Mouse (Mus musculus): ENCODE results near the gene Zfp867. TPM values are rescaled to one million over a fixed set of nuclear protein-coding genes. Genes with fewer than 3 reads are reported as not detected.

Zfp867 gene
- polyA plus RNA-seq, 1 experiment from 2014 or later = 6.0 TPM

DNA sequence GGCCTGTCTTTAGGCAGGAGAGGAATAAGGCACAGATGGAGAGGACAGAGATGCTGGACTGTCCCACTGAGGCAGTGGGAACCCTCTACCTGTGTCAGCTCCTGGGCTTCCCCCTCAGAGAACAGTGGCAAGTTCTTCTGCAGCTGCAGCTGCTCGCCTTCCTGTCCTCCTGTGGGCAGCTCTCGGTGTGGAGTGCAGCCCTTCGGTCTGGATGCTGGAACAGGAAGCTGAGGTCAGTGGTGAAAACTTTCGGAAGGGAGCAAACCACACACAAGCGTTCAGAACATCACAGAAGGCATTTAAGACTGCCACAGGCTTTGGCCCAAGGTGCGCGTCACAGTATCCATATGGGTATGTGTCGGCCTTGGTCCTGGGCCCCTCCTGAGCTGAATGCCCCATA lies 50.8 kb downstream of the Zfp867 start:
- peaks cover 25% of the 10 kb centered on the region; the same call in 1 of the 2 replicates for H3K36me3 ChIP-seq

DNA sequence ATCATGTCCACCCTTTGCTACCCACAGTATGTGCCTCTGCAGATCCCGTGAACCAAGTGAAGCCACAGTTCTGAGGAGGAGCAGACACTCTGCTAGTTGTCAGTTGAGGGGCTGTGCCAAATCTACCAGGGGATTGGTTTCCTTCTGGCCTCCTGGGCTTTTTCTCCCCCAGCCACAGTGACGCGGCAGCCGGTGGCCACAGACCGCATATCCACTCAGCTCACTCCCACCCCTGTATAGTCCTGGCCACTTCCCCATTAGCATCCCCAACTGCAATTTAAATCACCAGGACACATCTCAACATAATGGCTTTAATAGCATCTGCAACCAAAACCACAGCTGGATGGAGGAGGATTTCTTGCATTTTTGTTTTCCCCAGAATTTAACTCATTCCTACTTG lies 53.6 kb downstream of the Zfp867 start:
- peaks cover 19% of the 10 kb centered on the region; the same call in 1 of the 2 replicates for H3K36me3 ChIP-seq
- no peak for ATAC-seq (ENCODE audit: insufficient read depth, low FRiP score, low read depth)
- no peak overlapping the region for H3K27ac ChIP-seq
- H3K9me3 ChIP-seq = no peaks in the 10 kb centered on the region
- H3K4me2 ChIP-seq = no peak overlapping the region
- WGBS = 65% methylated on average over 5 of the region's 5 CpGs
- no peaks in the 10 kb centered on the region for H3K27me3 ChIP-seq (replicated peaks)
- H3K9ac ChIP-seq = no peak overlapping the region
- H3K4me1 ChIP-seq = no peaks in the 10 kb centered on the region
- no peak overlapping the region for H3K4me3 ChIP-seq (replicated peaks)

More for the DNA sequence above, 50.8 kb downstream of the Zfp867 start:
- no peaks in the 10 kb centered on the region for H3K4me1 ChIP-seq
- no peak for ATAC-seq (ENCODE audit: insufficient read depth, low FRiP score, low read depth)
- no peaks in the 10 kb centered on the region for H3K27me3 ChIP-seq (replicated peaks)
- H3K9me3 ChIP-seq = no peaks in the 10 kb centered on the region
- H3K4me2 ChIP-seq = no peak overlapping the region
- 78% methylated on average over 8 of the region's 8 CpGs for WGBS
- no peak overlapping the region for H3K9ac ChIP-seq
- no peak overlapping the region for H3K27ac ChIP-seq
- H3K4me3 ChIP-seq (replicated peaks) = no peak overlapping the region

DNA sequence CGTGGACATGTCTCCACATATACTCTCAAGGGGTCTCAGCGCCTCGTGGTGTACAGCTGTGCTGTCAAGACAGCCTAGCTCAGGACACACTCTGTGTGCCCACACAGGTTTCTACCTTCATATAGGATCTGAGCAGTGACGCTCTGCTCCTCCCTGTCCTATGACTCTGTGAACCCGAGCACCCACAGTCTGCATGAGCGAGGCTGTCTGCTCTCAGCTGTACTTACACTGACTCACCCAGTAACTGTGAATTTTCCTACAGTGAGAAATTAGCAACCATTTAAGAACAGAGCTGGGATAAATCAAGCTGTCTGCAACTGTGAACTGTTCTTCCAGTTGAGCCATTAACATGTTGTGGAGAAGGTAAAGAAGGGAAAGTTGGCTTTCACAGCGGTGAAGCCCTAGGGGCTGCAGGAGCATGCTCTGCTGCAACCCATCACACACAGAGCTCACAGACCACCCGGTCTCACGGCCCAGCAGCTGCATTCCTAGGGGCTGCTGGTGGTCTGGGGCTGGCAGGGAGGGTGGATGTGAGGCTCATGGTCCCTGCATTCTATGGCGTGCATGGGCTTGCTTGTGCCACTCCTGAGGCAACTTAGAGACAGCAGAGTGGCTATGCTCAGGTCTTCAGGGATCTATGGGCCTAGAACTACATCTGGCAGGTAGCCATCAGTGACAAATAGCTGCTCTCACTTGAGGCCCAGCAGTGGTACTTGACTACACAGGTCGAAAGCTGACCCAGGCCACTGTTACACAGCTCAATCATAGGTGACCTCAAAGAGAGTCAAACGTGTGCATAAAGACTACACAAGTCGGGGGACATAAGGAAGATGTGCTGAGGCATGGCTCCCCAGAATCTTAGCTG lies 59.0 kb downstream of the Zfp867 start:
- Histone ChIP-seq H3K36me3 (no peaks in the 10 kb centered on the region), H3K27me3 (replicated peaks) (no peaks in the 10 kb centered on the region), H3K9ac (no peak overlapping the region), H3K4me1 (peaks cover 19% of the 10 kb centered on the region), H3K27ac (peak overlapping the region; percentile 26; the same call in 1 of the 2 replicates), H3K4me3 (replicated peaks) (no peak overlapping the region), H3K4me2 (no peak overlapping the region), H3K9me3 (no peaks in the 10 kb centered on the region)
- no peak for ATAC-seq (ENCODE audit: insufficient read depth, low FRiP score, low read depth)
- WGBS = 72% methylated on average over 13 of the region's 13 CpGs

DNA sequence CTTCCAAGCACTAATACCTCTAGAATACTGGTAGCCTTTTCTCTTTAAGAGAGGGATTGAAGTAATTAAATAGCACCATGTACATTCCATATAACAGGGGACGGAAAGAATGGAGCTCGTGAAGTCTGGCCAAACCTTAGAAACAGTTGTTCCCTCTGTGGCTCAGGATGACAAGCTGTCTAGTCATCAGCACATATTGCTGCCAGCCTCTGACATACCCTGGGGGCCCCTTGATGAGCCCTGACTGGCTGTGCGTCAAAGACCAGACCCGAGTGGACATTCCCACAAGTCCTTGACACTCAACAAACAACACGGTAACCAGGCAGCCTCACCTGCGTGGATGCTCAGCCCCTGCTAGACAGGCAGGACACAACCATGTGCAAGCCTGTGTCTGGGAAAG lies 60.2 kb downstream of the Zfp867 start:
- Histone ChIP-seq H3K4me3 (replicated peaks) (no peak overlapping the region), H3K4me2 (no peak overlapping the region), H3K27me3 (replicated peaks) (no peaks in the 10 kb centered on the region), H3K9ac (no peak overlapping the region), H3K27ac (no peak overlapping the region), H3K4me1 (peaks cover 19% of the 10 kb centered on the region), H3K9me3 (no peaks in the 10 kb centered on the region), H3K36me3 (no peaks in the 10 kb centered on the region)
- ATAC-seq (ENCODE audit: insufficient read depth, low FRiP score, low read depth) = no peak
- 75% methylated on average over 6 of the region's 6 CpGs for WGBS

Other genes with a start within 250 kb of the Zfp867 start
- 666 and 701 TPM in 2 replicates for gene Arf1, start 244.2 kb downstream of the Zfp867 start, polyA plus RNA-seq (2015; fragmentation: Nextera tagmentation; extraction: Ambion mirVana)
- 0.15 and 0.23 TPM in 2 replicates for gene Wnt3a, start 181.7 kb downstream of the Zfp867 start, polyA plus RNA-seq (2015; fragmentation: Nextera tagmentation; extraction: Ambion mirVana)
- 4.9 and 5.3 TPM in 2 replicates for gene Wnt9a, start 165.5 kb downstream of the Zfp867 start, polyA plus RNA-seq (2015; fragmentation: Nextera tagmentation; extraction: Ambion mirVana)
- 0.10 TPM in 1 of 2 replicates, not detected in the other for gene Prss38, start 96.8 kb downstream of the Zfp867 start, polyA plus RNA-seq (2015; fragmentation: Nextera tagmentation; extraction: Ambion mirVana)
- 10.5 and 11.0 TPM in 2 replicates for gene Jmjd4, start 22.4 kb downstream of the Zfp867 start, polyA plus RNA-seq (2015; fragmentation: Nextera tagmentation; extraction: Ambion mirVana)
- 88.7 and 91.0 TPM in 2 replicates for gene Snap47, start 21.3 kb downstream of the Zfp867 start, polyA plus RNA-seq (2015; fragmentation: Nextera tagmentation; extraction: Ambion mirVana)
- gene Zkscan17, start 54.3 kb upstream of the Zfp867 start, polyA plus RNA-seq (2015; fragmentation: Nextera tagmentation; extraction: Ambion mirVana) = 17.0 and 18.0 TPM in 2 replicates
- gene Nlrp3, start 69.1 kb upstream of the Zfp867 start, polyA plus RNA-seq (2015; fragmentation: Nextera tagmentation; extraction: Ambion mirVana) = 0.41 and 0.80 TPM in 2 replicates
- gene Olfr222, start 103.8 kb upstream of the Zfp867 start, polyA plus RNA-seq (2015; fragmentation: Nextera tagmentation; extraction: Ambion mirVana) = not detected in 2 replicates
- not detected in 2 replicates for gene Olfr223, start 120.8 kb upstream of the Zfp867 start, polyA plus RNA-seq (2015; fragmentation: Nextera tagmentation; extraction: Ambion mirVana)
- gene Mprip, start 188.8 kb upstream of the Zfp867 start, polyA plus RNA-seq (2015; fragmentation: Nextera tagmentation; extraction: Ambion mirVana) = 75.3 and 78.2 TPM in 2 replicates

All from stomach, embryonic 15.5 days (tissue).